Mouse (Mus musculus) mouse trophoblast stem cell (cell line): ENCODE measurements at regions not wholly inside any gene's neighbourhood (a gene's known extent, or its start where the extent isn't known, plus 50 kb on each side); places are given as distances from the start of the nearest gene placed in this dataset.

Source experiments
- in situ Hi-C, 2 experiments: fragments of 300-500 bp; cut with MseI, MboI; formaldehyde crosslinking; loops; 2 replicates in 1 of 2; 3 replicates in 1 of 2; pipeline ENCODE4 v1.15.1; 2025

DNA sequence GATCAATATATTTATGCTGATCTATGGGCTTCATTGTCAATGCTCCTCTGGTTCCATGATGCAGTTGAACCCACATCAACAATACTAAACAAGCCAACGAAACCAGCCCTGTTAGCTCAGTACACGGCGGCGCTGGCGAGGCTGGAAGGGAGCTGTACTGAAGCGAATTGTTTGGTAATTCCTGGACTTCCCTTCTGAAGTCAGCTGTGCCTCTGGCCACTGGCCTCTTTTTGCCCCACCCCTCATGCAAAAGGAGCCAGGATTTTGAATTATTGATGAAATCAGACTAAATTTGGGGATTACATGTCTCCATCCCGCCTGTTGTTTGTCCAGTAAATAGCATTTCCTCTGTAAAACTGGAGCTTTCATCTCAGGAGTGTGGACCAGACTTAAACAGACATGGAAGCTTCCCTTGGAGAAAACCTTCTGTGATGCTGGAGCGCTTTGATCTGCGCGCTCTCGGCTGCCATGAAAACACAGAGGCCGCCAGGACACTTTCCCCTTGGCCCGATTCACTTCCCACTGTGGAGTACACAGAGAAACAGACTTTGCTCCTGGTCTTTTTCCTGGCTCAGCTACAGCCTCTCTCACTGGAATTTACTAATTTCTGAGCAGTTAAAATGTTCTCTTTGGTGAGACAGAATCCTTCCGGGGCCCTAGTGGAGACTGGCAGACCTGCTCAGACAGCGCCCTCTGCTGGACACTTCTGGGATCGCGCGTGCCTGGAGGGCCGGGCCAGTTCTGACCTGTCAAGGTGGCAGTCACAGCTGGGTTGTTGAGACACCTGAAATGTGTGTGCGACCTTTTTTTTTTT lies 412.9 kb upstream of the Gm6657 start:
- in situ Hi-C loops: no loop called here

GRCm38 (mm10) chr12:77783909-77784308 lies 410.1 kb upstream of the Gm6657 start:
- in situ Hi-C loops: no loop called here

DNA sequence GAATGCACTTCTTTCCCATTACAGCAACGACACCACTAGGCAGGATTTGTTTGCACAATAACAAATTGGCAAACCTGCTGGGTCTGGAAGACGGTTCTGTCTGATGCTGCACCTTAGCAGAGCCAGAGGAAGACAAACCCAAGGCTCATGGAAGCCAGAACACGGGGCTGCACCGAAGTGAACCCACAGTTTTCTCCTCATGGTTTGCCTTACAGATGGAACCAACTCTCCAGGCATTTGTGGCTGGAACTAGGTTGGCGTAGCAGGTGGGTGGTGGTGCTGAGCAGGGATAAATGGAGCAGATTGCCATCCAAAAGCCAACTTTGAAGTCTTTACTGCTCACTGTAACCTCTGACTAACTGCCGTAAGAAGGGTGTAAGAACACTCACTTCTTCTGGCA lies 408.4 kb upstream of the Gm6657 start:
- in situ Hi-C loops: no loop called here

GRCm38 (mm10) chr12:77786678-77787077 lies 407.4 kb upstream of the Gm6657 start:
- in situ Hi-C loops: no loop called here

GRCm38 (mm10) chr12:77788273-77788672 lies 405.8 kb upstream of the Gm6657 start:
- in situ Hi-C loops: no loop called here

DNA sequence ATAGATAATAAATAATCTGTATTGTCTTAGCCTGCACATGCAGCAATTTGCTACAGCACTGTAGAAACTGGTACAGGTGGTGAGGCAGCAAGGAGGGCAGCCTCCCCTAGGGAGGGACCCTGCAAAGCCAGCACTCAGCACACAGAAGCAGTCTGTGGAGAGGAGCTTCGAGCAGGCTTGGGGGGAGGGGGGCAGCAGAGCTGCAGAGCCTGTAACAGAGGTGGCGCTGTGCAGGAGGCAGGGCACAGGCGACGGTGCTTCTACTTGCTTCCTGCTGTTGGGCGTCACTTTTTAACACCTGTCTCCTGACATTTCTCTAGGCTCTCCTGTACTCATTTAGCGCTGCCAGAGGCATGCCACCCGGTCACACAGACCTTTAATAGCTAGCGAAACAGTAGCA lies 404.6 kb upstream of the Gm6657 start:
- in situ Hi-C loops: no loop called here

- in situ Hi-C loops: no loop called here
Measured at GRCm38 (mm10) chr12:77789871-77790270, 404.2 kb upstream of the Gm6657 start.

GRCm38 (mm10) chr12:77790891-77791672 lies 403.0 kb upstream of the Gm6657 start:
- in situ Hi-C loops: no loop called here

- in situ Hi-C loops: no loop called here
Measured at GRCm38 (mm10) chr12:77798516-77798915, 395.5 kb upstream of the Gm6657 start.

DNA sequence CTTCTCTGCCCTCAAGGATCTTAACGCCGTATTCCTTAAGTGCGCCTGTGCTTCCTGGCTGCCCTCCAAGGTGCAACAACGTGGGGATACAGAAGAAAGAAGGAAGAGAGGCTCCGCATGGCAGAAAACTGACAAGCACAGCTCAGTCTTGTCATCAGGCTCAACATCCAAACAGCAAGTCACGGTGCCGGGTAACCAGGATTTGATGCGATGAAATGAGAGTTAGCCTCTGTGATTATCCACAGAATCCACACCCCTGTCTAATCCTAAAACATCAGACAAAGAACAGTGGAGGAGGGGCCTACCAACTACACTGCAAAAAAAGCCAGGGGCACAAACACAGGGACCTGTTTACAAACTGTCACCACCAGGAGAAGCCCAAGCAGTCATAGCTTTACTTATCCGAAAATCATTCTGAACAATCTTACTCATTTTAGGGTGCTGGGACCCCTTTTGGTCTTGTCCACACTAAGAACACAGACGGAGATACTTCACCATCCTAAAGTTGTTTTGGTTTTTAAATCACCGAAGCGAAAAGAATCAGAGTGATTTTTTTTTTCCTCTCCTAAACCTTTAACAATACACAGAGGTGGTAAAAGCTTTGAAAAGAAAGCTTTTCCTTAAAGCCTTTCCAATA lies 394.8 kb upstream of the Gm6657 start:
- in situ Hi-C loops: no loop called here

GRCm38 (mm10) chr12:77807674-77808073 lies 386.4 kb upstream of the Gm6657 start:
- in situ Hi-C loops: no loop called here

GRCm38 (mm10) chr12:77811276-77811675 lies 382.8 kb upstream of the Gm6657 start:
- in situ Hi-C loops: no loop called here

DNA sequence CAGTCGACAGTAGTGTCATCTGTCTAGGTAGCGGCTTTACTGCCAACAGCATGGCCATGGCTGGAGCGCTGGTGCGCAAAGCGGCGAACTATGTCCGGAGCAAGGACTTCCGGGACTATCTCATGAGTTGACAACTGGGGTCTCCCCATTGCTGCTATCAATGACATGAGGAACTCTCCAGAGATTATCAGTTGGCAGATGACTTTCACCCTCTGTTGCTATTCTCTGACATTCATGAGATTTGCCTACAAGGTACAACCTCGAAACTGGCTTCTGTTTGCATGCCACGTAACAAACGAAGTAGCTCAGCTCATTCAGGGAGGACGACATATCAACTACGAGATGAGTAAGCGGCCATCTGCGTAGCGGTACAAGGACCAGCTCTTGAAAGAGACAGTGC lies 374.6 kb upstream of the Gm6657 start:
- in situ Hi-C loops: no loop called here

- in situ Hi-C loops: no loop called here
Measured at GRCm38 (mm10) chr12:77823381-77824030, 370.5 kb upstream of the Gm6657 start.

- in situ Hi-C loops: no loop called here
Measured at GRCm38 (mm10) chr12:77833411-77834169, 360.5 kb upstream of the Gm6657 start.

DNA sequence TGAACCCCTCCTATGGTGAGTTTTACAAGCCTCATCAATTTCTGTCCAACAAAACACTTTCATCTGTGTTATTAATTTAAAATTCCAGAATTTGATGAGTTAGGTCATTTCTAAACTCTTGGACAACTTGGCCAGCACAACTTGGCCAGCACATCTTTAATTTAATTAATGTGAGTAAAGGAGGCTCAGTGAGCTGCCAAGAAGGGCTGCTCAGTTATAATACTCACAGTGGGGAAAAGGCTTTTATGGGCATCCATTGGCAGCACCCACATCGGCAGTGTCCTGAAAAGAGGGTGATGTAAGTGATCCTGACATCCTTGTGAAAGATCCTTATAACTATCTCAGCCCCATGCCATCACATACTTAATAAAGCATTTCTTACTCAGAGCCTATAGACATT lies 359.2 kb upstream of the Gm6657 start:
- in situ Hi-C loops: no loop called here

DNA sequence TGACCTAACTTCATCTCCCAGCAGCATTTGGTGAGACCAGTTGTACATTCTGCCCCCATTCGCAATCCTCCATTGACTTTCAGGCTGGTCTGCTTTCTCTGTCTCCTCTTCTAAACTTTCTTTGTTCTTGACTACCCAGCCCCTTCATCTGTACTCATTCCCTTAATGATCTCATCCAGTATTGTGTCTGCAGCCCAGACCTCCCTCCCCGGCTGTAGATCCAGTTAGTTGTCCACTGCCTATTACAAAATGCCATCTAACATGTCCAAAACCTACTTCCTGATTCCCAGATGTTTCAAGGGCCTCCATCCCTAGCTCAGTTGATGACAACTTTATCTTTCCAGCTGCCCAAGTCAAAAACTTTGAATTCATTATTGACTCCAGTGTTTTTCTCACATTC lies 357.8 kb upstream of the Gm6657 start:
- in situ Hi-C loops: no loop called here

GRCm38 (mm10) chr12:77841844-77842415 lies 352.1 kb upstream of the Gm6657 start:
- in situ Hi-C loops: no loop called here

GRCm38 (mm10) chr12:77852595-77853577 lies 341.2 kb upstream of the Gm6657 start:
- in situ Hi-C loops: no loop called here
